Mouse (Mus musculus): ENCODE measurements around the gene N4bp2l2. TPM values are rescaled to one million over a fixed set of nuclear protein-coding genes. Genes with fewer than 3 reads are reported as not detected.
"Not testable (repeated sequence)": the region's sequence is repeated elsewhere in the genome, so short reads cannot be mapped to it uniquely, and the experiment has no call there.

N4bp2l2 gene
- total RNA-seq, 2 experiments from 2014 or later = 28.3 to 30.0 TPM

DNA sequence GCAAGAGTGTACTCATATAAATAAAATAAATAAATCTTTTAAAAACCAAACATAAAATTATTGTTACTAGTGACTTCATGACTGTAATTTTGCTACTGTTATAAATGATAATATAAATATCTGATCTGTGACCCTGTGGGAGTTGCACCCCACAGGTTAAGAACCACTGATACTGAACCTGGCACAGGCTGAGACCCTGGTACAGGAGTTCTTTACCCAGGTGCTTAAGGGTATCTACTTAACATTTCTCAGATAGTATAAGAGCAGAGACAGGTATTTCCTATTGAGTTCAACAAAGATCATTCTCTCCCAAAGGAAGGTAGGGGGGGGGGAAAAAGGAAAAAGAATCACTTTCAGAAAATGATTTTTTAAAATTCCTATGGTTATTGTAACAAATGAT, 11.4 kb downstream of the N4bp2l2 start:
- DNase-seq = no peak
- intact Hi-C loops (cut with DNase I; ENCODE audit: low total_unique reads) = no loop called here

DNA sequence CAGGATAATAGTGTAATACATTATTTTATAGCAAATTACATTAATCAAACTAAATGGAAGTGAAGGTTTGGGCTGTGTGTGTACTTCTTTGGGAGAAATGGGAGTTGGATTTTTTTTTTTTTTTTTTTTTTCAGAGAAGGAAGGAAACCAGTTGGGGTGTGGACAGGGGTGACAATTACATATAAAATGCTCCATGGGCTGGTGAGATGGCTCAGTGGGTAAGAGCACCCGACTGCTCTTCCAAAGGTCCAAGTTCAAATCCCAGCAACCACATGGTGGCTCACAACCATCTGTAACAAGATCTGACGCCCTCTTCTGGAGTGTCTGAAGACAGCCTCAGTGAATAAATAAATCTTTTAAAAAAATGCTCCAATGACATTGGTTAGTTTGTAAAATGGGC, 13.4 kb downstream of the N4bp2l2 start:
- no peak for DNase-seq
- intact Hi-C loops (cut with DNase I; ENCODE audit: low total_unique reads) = no loop called here

DNA sequence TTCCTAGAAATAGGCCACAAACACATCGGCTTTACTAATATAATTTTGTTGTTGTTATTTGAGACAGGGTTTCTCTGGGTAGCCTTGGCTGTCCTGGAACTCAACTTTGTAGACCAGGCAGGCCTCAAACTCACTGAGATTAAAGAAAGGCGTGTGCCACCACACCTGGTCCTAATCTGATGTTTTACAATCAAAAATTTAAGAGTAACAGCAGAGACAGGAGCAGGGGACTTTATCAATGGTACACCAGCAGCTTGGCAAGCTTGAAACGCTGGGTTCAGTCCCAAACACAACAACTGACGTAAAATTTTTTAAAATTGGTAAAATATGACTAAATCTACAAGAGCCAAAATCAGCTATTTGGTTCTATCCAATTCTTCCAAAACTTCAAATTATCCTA, 21.1 kb downstream of the N4bp2l2 start:
- no peak for DNase-seq

DNA sequence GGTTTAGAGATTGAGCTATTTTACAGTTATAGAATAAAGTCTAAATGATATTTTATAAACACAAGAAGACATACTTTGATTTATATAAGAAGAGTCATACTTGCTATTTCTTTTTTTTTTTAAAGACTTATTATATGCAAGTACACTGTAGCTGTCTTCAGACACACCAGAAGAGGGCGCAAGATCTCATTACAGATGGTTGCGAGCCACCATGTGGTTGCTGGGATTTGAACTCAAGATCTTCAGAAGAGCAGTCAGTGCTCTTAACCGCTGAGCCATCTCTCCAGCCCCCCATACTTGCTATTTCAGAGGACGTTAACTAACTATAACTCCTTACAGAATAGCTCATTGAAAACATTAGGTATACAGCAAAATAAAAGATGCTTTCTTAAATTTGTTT, 22.6 kb downstream of the N4bp2l2 start:
- intact Hi-C loops (cut with DNase I; ENCODE audit: low total_unique reads); DNase-seq: not testable (repeated sequence)

More for the DNA sequence above, 21.1 kb downstream of the N4bp2l2 start:
- intact Hi-C loops (cut with DNase I; ENCODE audit: low total_unique reads) = no loop called here

DNA sequence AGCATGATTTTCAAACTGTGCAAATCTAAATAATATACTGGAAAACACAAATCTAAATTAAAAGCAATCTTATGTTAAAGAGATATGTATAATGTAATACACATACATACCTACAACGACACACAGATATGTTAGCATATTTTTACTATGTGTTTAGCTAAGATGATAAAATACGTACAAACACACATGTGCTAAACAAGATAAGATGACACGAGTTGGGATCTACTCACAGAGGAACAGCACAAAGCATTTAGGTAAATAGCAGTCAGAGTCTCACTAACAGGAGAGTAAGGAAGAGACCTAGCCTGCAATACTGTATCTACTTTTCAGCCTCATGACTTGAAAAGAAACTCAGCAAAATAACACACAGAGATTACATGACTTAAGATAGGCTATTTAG, 24.5 kb downstream of the N4bp2l2 start:
- intact Hi-C loops (cut with DNase I; ENCODE audit: low total_unique reads) = no loop called here
- no peak for DNase-seq

DNA sequence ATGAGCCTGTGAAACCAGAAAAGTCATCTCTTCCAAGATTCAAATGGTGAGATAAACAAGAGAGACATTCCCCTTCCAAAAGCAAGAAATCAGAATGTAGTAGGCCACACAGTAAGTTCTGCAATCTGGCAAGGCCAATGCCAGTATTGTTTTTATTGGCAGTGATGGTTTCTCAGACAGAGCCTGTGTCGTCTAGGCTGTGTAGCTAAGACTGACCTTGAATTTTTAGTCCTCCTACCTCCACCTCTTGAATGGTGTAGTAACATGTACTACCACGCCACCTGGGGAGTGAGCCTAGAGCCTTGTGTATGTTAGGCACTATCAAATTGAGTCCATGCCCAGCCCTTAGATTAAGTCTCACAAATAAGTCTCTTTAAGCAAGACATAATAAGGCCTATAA, 36.3 kb downstream of the N4bp2l2 start:
- no peak for DNase-seq
- intact Hi-C loops (cut with DNase I; ENCODE audit: low total_unique reads) = no loop called here

DNA sequence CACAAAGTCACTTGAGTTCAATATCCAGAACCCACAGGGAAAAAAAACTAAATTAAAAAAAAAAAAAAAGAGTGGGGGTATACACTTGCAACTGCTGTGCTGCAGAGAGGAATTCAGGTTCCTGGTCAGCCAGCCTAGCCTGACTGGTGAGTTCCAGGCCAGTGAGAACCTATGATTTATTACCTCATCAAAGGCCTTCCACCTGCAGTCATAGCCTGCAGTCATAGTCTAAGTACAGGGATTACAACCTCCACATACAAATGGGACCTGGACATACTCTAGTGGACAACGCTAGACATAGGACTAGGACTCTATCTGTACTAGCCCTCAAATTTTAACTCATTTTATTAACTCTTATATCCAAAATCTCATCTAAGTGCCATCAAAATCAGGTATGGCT, 36.7 kb downstream of the N4bp2l2 start:
- DNase-seq = no peak
- intact Hi-C loops (cut with DNase I; ENCODE audit: low total_unique reads) = no loop called here

DNA sequence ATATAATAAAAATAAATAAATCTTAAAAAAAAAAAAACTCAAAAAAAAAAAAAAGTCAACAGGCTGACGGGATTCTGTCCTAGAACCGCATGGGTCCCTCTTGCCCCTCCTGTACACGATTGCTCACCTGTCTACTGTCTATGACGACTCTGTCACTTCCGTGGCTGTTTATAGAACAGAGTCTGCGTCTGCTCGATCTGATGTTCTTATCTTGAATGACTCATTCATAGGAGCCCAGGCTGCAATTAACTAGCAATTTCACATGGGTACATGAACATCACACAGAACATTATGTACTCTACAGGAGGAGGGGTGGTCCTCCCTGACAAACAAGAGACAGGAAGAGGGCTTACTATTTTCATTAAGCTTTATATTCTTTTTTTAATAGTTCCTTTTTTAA, 40.5 kb downstream of the N4bp2l2 start:
- intact Hi-C loops (cut with DNase I; ENCODE audit: low total_unique reads) = no loop called here
- DNase-seq = no peak

DNA sequence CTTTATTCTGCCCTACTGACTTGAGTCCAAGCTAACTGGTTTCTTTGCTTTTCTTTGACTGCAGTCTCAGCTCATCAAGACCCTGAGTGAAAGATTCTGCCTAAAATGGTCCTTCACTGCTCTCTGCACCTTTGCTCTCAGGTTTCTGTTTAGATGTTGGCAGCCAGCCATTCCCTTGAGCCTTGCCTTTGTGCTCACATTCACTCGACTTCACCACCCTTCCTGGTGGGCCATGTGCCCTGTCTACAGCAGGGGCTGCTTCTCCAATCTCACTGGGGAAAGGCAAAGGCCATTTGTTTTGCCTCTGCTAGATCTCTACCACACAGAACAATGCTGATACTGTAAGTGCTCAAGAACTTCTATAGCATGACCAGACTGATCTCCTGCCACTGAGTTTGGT, 43.2 kb downstream of the N4bp2l2 start:
- intact Hi-C loops (cut with DNase I; ENCODE audit: low total_unique reads) = no loop called here
- DNase-seq = no peak

DNA sequence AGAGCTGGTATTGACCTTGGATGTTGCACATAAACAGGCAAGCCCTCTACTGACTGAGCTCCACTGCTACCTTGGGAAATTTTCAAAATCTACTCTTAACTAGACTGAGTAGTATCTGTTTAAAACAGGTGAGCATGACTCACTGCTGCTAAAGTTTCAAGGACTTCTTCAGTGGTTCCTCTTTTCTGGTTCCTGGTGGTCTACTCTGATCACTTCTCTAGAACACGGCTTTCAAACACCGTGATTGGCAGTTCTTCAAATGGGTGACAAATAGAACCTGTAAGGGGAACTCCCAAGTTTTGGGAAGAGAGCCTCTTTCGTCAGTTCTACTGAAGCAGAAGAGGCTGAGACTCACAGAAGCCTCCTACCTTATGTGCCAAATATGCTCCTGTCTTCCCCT, 44.4 kb downstream of the N4bp2l2 start:
- intact Hi-C loops (cut with DNase I; ENCODE audit: low total_unique reads) = no loop called here
- no peak for DNase-seq

DNA sequence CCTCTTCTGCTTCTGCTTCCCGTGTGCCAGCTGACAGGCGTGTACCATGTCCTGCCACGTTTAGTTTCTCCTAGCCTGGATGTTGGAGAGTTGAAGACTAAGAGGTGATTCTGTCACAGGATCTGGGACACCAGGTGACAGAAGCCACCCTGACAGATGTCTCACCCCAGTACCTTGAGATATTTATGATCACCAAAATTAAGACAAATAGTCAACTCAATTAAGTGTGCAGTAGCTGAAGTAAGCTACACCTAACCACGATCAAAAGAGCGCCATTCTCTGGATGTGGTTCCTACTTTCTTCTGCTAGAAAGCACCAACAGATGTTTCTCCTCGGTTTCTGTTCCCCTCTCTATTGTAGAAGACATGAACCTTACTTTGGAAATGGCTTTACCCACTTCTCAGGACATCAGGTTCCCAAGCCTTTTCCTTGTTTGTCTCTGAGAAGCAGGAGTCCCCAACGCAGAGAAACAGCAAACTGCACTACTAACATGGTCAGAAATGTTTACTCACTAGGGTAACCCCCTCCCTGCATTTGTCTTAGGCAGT, 45.3 kb downstream of the N4bp2l2 start:
- intact Hi-C loops (cut with DNase I; ENCODE audit: low total_unique reads) = no loop called here
- DNase-seq = no peak

DNA sequence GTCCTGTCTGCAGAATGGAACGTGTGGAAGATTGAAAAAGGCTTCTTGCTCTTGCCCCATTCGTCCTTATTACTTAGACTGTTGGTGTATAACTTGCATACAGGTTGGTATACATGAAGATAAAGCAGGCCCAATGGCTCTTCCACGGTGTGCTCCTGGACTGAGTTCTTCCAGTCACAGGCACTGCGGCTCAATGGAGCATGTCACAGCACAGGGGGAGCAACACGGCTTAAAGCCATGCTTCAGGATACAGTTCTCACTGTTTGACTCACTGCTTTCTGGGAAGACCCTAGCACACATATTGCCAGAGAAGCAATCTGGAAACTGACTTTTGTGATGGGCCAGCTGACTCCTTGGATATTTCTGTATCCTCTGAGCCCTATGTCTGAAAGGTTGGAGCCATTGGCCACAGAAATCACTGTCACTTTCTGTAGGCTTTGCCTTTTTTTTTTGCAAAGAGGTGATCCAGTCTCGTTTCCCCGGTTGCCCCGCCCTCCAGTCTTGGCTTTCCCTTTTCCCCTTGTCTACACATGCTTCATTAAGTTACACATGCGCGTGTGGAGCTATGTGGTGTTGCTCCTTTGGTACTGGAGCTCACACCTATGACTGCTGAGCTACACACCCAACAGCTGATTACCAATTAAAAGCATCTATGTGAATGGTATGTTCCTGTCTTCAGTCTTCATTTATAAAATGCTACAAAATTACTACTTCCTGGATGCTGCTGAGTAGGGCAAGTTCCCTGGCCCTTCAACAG, 47.2 kb downstream of the N4bp2l2 start:
- intact Hi-C loops (cut with DNase I; ENCODE audit: low total_unique reads) = no loop called here
- no peak for DNase-seq

DNA sequence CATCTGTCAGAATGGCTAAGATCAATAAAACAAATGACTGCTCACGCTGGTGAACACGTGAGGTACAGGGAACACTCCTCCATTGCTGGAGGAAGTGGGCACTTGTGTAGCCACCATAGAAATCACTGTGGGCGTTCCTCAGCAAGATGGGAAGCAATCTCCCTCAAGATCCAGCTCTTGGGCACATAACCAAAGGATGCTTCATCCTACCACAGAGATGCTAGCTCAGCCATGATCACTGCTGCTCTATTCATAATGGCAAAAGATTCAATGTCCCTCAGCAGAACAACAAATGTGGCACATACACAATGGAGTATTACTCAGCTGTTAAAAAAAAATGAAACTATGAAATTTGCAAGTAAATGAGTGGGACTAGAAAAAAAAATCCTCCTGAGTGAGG, 49.3 kb downstream of the N4bp2l2 start:
- intact Hi-C loops (cut with DNase I; ENCODE audit: low total_unique reads) = no loop called here
- DNase-seq = no peak

DNA sequence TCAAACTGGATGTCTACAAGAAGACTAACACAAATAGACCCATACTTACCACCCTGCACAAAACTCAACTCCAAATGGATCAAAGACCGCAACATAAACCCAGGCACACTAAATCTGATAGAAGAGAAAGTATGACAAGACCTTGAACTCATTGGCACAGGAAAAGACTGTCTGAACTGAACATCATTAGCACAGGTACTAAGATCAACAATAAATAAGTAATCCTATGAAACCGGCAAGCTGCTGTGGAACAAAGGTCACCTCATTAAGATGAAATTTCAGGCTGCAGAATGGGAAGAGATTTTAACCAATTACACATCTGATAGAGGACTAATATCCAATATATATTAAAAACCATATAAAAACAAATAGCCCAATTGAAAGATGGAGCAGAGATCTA, 49.8 kb downstream of the N4bp2l2 start:
- no peak for DNase-seq
- intact Hi-C loops (cut with DNase I; ENCODE audit: low total_unique reads) = no loop called here

DNA sequence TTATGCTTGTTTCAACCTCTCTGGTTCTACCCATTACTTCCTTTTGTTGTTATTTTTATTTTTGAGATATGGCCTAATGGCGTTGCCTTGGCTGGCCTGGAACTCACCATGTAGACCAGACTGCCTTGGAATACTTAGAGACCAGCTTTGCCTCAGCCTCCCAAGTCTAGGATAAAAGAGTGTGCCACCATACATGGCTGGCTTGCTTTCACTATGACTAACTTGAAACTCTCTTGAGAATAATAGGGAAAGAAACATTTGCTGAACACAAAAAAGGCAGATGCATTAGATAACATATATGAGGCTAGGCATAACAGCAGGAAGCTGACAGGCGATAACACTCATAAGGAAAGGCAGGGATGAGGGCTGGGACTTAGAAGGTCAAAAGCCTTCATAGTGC, 51.9 kb downstream of the N4bp2l2 start:
- intact Hi-C loops (cut with DNase I; ENCODE audit: low total_unique reads) = no loop called here
- no peak for DNase-seq

DNA sequence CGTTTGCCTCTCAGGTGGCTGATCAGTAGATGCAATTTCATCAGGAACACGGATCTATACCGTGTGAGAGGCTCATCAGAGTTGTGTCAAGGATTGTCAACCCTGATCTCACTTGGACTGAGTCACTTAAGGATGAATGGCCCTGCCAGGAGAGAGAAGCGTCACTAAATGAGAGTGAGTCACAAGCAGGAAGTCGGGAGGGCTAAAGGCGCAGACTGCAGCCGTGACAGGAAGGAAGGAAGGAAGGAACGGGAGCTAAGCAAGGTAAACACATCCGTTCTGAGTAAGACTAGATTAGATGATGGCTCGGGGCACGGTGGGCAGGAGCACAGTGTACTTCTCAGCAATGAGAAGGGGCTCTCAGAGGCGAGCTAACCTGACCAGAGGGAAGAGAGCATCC, 54.3 kb downstream of the N4bp2l2 start:
- DNase-seq = no peak
- intact Hi-C loops (cut with DNase I; ENCODE audit: low total_unique reads) = no loop called here

DNA sequence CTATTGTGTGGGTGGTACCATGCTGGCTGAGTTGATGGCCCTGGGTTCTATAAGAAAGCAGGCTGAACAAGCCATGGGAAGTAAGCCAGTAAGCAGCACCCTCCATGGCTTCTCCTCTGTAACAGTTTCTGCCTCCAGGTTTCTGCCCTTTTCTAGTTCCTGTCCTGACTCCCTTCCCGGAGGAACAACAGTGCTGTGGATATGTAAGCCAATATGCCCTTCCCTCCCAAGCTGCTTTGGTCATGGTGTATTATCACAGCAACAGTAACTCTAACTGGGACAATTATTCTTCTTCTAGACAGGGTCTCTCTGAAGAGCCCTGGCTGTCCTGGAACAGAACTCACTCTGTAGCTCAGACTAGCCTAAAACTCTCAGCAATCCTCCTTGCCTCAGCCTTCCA, 54.8 kb downstream of the N4bp2l2 start:
- no peak for DNase-seq
- intact Hi-C loops (cut with DNase I; ENCODE audit: low total_unique reads) = no loop called here

DNA sequence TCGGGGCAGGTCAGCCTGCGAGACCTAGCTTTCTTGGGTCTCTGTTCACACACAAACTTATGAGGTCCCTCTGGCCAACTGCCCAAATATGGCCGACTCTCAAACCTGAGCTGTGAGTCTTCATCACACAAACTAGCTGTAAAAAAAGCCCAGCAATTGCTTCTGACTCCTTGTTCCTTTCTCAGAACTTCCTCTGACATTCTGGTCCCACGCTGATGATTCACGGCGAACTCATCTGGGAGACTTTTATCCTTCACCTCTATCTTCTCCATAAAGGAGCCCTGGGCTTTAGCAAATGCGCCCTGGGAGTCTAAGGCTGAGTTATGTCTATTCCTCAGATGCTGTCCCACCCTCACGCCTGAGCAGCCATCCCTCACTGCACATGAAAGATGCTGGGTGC, 58.4 kb downstream of the N4bp2l2 start:
- DNase-seq = no peak

DNA sequence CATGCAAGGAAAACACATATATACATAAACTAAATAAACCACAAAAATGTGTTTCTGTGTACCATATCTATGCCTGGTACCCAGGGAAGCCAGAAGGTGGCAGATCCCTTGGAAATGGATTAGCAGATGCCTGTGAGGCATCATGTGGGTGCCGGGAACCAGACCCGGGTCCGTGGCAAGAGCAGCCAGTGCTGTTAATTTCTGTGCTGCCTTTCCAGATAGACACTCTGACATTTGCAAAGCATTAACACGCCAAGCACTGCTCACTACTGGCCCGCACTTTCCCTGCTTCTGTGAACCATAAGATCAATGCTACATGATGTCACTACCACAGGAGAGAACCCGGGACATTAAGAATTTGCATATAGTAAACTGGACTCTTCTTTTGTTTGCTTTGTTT, 59.9 kb downstream of the N4bp2l2 start:
- intact Hi-C loops (cut with DNase I; ENCODE audit: low total_unique reads) = no loop called here
- DNase-seq = no peak

More for the DNA sequence above, 58.4 kb downstream of the N4bp2l2 start:
- intact Hi-C loops (cut with DNase I; ENCODE audit: low total_unique reads) = no loop called here

DNA sequence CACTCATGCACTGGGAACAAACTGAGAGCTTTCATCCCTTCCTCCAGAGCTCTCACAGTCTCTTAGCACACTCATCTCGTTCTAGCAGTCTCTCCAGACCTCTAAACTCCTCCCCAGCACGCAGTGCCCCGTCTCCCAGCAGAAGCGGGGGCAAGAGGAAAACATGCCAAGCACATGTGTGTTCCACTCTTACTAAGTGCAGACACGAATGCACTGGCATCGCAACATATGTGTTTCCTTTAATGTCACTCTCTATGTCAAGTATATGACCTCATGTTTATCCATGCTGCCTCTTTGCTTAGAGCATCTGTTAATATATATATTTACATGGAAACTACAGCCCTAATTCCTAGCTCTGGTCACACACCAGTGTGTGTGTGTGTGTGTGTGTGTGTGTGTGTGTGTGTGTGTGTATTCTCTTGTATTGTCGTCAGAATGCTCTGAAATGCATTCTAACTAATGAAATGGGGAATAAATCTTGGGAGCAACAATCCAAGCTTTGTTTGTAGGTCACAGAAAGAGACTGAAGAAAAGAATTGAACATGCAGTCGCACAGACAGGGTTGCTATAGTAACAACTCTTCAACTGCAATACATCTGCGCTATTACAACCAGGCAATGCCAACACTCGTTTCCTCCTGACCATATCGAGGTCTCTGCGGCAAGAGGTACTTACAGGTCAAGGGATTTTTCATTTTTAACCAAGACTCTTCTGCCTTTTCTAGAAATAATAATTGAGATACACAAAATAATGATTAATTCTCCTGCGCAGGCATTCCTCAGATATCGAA, 64.3 kb downstream of the N4bp2l2 start:
- no peak for DNase-seq
- intact Hi-C loops (cut with DNase I; ENCODE audit: low total_unique reads) = no loop called here
